Mouse (Mus musculus) thymus, postnatal 14 days (tissue): Measurements from ENCODE around the gene Zpr1.
A peak's percentile ranks its signal among the peaks of the same experiment; 100 is the strongest.

Source experiments
- DNase-seq: peaks from one replicate; pipeline ENCODE4 v3.0.0; 2021

The Zpr1 gene

GRCm38 (mm10) chr9:46272677-46273454, at the start of gene Zpr1:
Gene Zpr1, plus strand, starts transcription at chr9:46273064.
- DNase-seq: peak; percentile 92

DNA sequence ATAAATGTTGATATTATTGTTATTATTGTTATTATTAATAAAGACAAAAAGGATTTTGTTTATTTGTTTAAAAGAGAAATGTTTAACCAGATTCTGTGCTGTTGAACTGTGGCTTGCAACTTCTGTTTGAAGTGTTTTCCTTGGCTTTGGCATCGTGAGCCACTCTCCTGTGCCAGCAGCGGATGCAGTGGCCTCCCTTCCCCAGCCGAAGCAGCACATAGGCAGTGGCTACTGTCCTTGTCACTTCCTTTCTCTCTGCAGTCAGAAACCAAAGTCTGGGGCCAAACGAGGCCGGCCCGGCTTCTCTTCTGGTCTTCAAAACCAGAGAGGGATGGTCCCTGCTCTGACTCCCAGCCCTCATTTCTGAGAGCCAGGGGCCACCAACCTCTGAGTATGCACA, 49.8 kb upstream of the Zpr1 start:
- DNase-seq: no peak

- no peak for DNase-seq
Measured at GRCm38 (mm10) chr9:46224101-46224500, 48.8 kb upstream of the Zpr1 start.

- no peak for DNase-seq
Measured at GRCm38 (mm10) chr9:46224945-46225660, 47.8 kb upstream of the Zpr1 start.

DNA sequence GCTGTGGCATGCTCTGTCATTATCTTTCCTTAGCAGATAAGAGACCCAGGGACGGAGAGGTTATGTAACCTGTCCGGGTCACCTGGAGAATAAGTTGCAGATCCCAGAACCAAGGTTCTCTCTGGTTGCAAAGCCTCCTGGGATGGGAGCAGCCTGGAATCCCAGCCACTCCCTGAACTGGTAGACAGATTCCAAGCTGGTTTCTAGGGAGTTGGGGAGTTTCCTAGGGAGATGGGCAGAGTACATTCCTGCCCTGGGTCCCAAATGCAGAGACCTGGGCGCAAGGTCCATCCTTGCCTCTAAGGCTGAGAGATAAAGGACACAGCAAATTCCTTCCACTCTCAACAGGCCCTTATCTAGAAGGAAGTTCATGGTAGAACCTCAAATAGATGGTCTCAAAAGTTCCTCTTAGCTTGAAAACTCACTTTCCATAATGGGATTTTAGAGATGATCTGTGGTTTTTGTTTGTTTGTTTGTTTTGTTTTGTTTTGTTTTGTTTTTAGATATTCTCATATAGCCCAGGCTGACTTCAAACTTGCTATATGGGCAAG, 45.7 kb upstream of the Zpr1 start:
- no peak for DNase-seq

GRCm38 (mm10) chr9:46228491-46228890, 44.4 kb upstream of the Zpr1 start, which contains the start of gene Apoa1:
Gene Apoa1, plus strand, starts transcription at chr9:46228580.
- DNase-seq: no peak

DNA sequence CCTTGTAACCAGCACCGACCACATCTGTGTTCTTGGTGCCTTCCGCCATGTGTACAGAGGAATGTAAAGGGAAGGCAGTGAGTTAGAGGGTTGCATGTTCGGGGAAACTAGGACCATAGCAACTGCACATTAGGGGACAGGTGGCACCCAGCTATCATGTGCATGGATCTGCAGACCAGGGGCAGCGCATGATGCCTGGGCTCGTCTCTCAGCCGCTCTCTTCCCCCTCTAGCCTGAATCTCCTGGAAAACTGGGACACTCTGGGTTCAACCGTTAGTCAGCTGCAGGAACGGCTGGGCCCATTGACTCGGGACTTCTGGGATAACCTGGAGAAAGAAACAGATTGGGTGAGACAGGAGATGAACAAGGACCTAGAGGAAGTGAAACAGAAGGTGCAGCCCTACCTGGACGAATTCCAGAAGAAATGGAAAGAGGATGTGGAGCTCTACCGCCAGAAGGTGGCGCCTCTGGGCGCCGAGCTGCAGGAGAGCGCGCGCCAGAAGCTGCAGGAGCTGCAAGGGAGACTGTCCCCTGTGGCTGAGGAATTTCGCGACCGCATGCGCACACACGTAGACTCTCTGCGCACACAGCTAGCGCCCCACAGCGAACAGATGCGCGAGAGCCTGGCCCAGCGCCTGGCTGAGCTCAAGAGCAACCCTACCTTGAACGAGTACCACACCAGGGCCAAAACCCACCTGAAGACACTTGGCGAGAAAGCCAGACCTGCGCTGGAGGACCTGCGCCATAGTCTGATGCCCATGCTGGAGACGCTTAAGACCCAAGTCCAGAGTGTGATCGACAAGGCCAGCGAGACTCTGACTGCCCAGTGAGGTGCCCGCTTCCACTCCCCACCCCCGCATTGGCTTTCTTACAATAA, 43.1 kb upstream of the Zpr1 start:
- peak; percentile 68 for DNase-seq

DNA sequence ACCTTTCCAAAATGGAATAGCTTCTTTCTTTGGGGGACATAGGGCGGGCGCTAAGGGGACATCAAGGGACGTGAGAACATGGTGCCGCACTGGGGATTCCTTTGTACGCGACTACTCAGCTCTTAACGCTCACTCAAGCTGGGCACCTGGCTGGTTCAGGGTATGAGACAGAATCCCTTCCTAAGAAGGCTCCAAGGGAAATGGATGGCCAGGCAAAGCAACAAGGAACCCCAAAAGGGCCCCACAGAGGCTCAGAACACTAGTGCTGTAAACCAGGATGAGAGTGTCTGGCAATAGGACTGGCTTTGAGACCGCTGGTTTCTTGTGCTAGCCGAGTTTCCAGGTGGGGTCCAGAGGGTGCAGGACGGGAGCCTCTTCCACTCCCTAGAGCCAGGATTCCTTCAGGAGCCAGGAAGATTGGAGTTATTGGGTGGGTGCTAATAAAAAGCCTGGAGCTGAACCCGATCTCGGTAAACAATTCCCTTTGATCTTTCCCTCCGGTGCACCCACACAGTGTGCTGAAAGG, 42.4 kb upstream of the Zpr1 start:
- no peak for DNase-seq

DNA sequence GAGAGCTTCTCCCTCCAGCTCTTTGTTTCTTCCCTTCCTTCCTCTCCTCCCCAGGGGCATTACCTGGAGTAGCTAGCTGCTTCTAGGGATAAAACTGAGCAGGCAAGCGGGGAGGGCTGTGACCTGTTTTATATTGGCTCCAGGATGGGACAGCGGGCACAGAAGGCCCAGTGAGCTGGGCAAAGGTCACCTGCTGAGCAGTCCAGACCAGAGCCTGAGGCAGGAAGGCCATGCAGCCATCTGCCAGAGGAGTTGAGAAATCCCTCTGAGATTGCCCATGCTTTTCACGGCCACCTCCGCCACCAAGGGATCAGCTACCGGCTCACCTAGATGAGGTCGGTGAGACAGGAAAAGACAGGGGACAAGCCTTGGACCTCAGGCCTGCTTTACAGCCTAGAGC, 37.7 kb upstream of the Zpr1 start:
- DNase-seq: no peak

DNA sequence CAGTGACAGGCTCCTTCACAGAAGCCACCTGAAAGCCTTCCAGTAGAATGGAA, 37.4 kb upstream of the Zpr1 start, which contains the start of gene Apoc3:
TSS of gene Apoc3 (minus strand) at position 41 of the 53 bp plus-strand sequence.
- DNase-seq: no peak

DNA sequence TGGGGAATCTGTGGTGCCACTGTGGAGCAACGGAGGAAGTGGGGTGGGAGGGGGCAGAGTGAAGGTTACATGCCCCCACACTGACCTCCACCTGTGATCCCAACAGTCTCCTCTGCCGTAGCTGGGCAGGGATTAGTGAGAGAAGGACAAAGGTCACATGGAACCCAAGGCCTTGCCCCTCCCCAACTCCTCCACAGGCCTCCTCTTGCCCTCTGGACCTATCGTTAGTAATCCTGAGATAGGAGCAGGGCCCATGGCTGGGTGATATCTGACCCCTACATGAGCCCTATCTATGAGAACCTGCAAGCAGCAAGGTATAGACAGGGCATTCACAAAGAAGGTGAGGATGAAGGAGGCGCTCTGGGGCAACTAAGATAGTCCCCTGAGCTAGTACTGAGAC, 37.2 kb upstream of the Zpr1 start:
- no peak for DNase-seq

GRCm38 (mm10) chr9:46238850-46239249, 34.0 kb upstream of the Zpr1 start:
- DNase-seq: no peak

- no peak for DNase-seq
Measured at GRCm38 (mm10) chr9:46240526-46241153, 32.2 kb upstream of the Zpr1 start, which contains the start of gene Apoa4. Gene Apoa4, plus strand, starts transcription at chr9:46240696.

GRCm38 (mm10) chr9:46241818-46242217, 31.0 kb upstream of the Zpr1 start:
- DNase-seq: no peak

DNA sequence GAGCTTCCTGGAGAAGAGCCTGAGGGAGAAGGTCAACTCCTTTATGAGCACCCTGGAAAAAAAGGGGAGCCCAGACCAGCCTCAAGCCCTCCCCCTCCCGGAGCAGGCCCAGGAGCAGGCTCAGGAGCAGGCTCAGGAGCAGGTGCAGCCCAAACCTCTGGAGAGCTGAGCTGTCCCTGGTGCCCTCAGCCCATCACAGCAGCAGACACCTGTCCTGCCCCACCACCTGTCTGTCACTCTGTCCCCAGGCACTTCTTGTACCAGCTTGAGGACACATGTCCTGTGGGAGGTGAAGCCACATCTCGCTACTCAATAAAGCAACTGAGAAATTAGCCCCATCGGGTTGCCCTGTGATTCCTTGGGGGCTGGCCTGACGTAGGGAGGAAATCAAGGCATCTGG, 29.7 kb upstream of the Zpr1 start:
- no peak for DNase-seq

GRCm38 (mm10) chr9:46243584-46243983, 29.3 kb upstream of the Zpr1 start:
- DNase-seq: no peak

- peak; percentile 47 for DNase-seq
Measured at GRCm38 (mm10) chr9:46246752-46247324, 26.0 kb upstream of the Zpr1 start.

GRCm38 (mm10) chr9:46256177-46256576, 16.7 kb upstream of the Zpr1 start:
- no peak for DNase-seq

DNA sequence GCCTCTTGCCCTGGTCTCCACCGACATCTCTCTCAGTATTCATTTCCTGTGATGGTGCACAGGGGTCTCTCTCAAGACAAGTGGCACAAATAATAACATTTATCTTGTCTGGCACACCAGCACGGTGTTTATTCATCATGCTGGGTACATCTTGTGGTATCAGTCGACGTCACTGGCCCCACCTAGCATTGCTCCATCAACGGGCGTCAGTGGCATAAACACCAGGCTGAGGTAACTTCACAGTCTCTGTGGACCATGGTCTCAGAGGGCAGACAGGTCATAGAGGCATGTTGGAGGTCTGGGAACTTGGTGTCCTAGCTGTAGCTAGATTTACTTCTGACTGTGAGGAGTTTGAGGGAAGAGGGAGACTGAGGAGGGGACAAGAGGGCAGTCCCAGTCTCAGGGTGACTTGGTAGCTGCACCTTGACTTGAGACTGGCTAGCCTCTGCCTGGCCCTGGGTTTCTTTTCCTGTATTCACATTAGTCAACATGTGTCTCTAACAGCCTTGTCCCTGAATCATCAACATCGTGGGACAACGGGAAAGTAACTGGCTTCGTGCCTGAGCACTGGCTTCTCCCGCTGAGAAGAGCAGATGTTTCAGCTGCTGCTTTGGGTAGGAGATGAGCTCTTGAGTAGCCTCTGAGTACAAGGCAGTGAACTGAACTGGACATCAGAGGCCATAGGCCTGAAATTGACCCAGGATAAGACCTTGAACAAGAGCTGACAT, 16.0 kb upstream of the Zpr1 start:
- no peak for DNase-seq

DNA sequence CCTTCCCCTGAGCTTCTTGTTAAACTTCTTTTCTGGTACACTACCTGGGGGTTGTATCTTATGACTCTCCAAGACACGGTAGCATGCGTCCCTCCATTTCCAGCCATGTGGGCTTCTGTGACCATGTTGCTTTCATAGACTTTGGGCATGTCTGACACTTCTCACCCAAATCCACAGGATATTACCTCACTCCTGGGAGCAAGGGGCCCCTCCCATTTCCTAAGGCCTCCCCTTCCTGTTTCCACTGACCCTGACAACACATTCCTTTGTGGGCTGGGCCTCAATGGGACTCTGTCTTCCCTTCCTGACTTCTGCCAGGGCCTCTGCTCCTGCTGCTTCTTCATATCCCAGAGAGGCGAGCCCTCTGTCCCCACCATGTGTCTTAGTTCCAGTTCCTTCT, 15.3 kb upstream of the Zpr1 start:
- no peak for DNase-seq

DNA sequence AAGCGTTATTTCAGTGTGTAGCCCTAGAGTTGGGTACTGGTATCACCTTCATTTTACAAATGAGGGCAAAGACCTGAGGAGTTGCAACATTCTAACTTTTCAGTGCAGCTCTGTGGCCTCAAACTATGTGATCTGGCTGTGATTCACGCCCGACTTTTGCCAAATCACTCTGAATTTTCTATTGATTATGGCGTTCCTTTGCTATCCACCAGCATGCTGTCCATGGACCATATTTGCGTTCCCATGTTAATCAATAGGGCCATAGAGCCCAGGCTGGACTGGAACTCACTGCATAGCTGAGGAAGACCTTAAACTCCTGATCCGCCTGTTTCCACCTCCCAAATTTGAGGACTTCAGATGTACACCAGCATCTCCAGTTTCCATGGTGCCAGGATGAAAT, 13.8 kb upstream of the Zpr1 start:
- no peak for DNase-seq

DNA sequence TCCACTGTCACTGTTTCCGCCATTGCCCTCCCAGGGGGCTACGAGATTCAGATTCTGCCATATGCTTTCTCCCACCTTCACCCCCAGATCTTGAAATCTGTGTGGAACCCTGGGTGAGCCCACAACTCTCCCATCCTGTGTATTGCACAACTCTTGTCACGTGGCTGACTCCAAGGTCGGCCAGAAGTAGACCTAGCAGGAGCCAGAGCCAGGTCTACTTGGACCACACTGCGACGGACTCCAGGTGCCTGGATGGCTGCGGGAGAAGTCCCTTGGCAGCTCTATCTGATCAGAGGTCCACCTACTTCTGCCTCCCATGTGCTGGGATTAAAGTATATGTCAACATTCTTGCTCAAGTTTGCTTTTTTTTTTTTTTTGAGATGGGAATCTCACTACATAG, 11.7 kb upstream of the Zpr1 start:
- no peak for DNase-seq
